Mouse (Mus musculus) fat pad, adult 2 months (tissue): ENCODE results near the gene Ift52.
A peak's percentile ranks its signal among the peaks of the same experiment; 100 is the strongest.
"Not testable (repeated sequence)": the region's sequence is repeated elsewhere in the genome, so short reads cannot be mapped to it uniquely, and the experiment has no call there.

ENCODE experiments used
- DNase-seq: peaks from one replicate; pipeline ENCODE4 v3.0.0-alpha.2; 2011; ENCODE audit warnings: low read depth, low spot score; ENCODE audit errors: extremely low read depth

Gene Ift52

GRCm38 (mm10) chr2:163031289-163031688, 14.1 kb downstream of the Ift52 start:
- DNase-seq = no peak

GRCm38 (mm10) chr2:163031757-163032156, 14.6 kb downstream of the Ift52 start:
- DNase-seq = no peak

GRCm38 (mm10) chr2:163032622-163033021, 15.5 kb downstream of the Ift52 start:
- no peak for DNase-seq

- no peak for DNase-seq
Observed at GRCm38 (mm10) chr2:163039940-163040339, 22.8 kb downstream of the Ift52 start.

- DNase-seq = no peak
Observed at GRCm38 (mm10) chr2:163048125-163048524, 31.0 kb downstream of the Ift52 start.

GRCm38 (mm10) chr2:163049116-163049515, 32.0 kb downstream of the Ift52 start:
- no peak for DNase-seq

GRCm38 (mm10) chr2:163051691-163052090, 34.5 kb downstream of the Ift52 start:
- no peak for DNase-seq

GRCm38 (mm10) chr2:163052101-163052500, 34.9 kb downstream of the Ift52 start:
- DNase-seq = no peak

- no peak for DNase-seq
Observed at GRCm38 (mm10) chr2:163052826-163053225, 35.7 kb downstream of the Ift52 start.

GRCm38 (mm10) chr2:163054335-163054840, 37.2 kb downstream of the Ift52 start, which contains the start of gene Mybl2:
Gene Mybl2, plus strand, starts transcription at chr2:163054687.
- peak; percentile 34 for DNase-seq

GRCm38 (mm10) chr2:163054891-163055494, 37.8 kb downstream of the Ift52 start:
- no peak for DNase-seq

- DNase-seq = no peak
Observed at GRCm38 (mm10) chr2:163055715-163056114, 38.6 kb downstream of the Ift52 start.

- DNase-seq = no peak
Observed at GRCm38 (mm10) chr2:163056584-163056983, 39.4 kb downstream of the Ift52 start.

GRCm38 (mm10) chr2:163058981-163059380, 41.8 kb downstream of the Ift52 start:
- not testable (repeated sequence) for DNase-seq

- DNase-seq = no peak
Observed at GRCm38 (mm10) chr2:163060630-163061029, 43.5 kb downstream of the Ift52 start.

GRCm38 (mm10) chr2:163061203-163062118, 44.3 kb downstream of the Ift52 start:
- no peak for DNase-seq

GRCm38 (mm10) chr2:163062119-163062508, 45.0 kb downstream of the Ift52 start:
- no peak for DNase-seq

GRCm38 (mm10) chr2:163066326-163066725, 49.2 kb downstream of the Ift52 start:
- DNase-seq = no peak

- no peak for DNase-seq
Observed at GRCm38 (mm10) chr2:163067233-163067632, 50.1 kb downstream of the Ift52 start.

- no peak for DNase-seq
Observed at GRCm38 (mm10) chr2:163070213-163070612, 53.1 kb downstream of the Ift52 start.

GRCm38 (mm10) chr2:163071590-163071989, 54.4 kb downstream of the Ift52 start:
- no peak for DNase-seq
